ENCODE assay signal across 8 mouse cellular contexts in the genomic region with DNA sequence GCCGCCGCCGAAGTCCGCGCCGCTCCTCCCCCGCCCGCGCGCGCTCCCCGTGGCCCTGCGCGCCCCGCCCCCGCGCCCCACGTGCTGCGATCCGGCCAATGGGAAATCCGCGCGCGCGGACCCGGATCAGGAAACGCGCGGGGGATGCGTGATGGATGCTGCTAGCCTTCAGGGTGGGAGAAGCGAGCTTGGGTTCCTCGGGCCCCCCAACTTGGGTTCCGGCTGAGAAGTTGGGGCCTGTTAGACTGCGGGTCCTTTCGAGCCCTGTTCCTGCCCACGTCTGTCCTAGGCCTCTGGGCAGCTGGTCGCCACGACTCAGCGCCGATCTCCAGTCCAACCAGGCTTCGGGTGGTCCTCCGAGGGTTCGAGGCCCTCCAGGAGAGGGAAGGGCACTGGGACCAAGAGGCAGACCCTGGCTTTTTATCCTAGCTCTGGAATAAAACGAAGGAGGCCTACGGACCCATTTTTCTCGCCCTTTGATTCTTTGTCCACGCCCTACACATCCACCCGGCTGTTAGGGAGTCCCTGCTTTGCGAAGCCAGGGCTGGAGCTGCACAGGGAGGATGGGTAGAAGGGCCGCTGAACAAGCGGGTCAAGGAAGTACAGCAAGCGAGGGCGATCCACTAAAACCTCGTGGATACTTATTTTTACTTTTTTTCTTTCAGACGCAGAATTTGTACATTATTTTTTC. TPM values are rescaled to one million over a fixed set of nuclear protein-coding genes. Genes with fewer than 3 reads are reported as not detected.
DNase-seq lines count a peak whose midpoint lies in the region; ATAC-seq lines count a peak whose summit lies in the region.

No protein-coding gene starts in this region.

- peak overlapping the region; percentile 40 for H3K4me3 ChIP-seq in forebrain, embryonic 12.5 days (replicated peaks)
- H3K4me3 ChIP-seq in limb, embryonic 12.5 days (replicated peaks), result peak overlapping the region; percentile 55
- peak overlapping the region; percentile 42 for H3K4me3 ChIP-seq in midbrain, embryonic 12.5 days

- peaks cover 11% of the 10 kb centered on the region for H3K4me1 ChIP-seq in forebrain, embryonic 12.5 days
- peaks cover 44% of the 10 kb centered on the region for H3K4me1 ChIP-seq in limb, embryonic 12.5 days (replicated peaks)
- H3K4me1 ChIP-seq in midbrain, embryonic 12.5 days, result peaks cover 15% of the 10 kb centered on the region

- ATAC-seq in forebrain, embryonic 12.5 days (ENCODE audit: low FRiP score), result peak; percentile 57; the same call in 1 of the 2 replicates
- ATAC-seq in limb, embryonic 12.5 days (ENCODE audit: insufficient number of reproducible peaks, insufficient read depth, low FRiP score, low TSS enrichment, low read depth), result peak; percentile 55; the same call in 1 of the 2 replicates
- peak; percentile 58; the same call in 1 of the 2 replicates for ATAC-seq in midbrain, embryonic 12.5 days (ENCODE audit: low FRiP score, low read depth)

- no peaks in the 10 kb centered on the region for H3K9me3 ChIP-seq in forebrain, embryonic 12.5 days
- no peaks in the 10 kb centered on the region for H3K9me3 ChIP-seq in limb, embryonic 12.5 days
- H3K9me3 ChIP-seq in midbrain, embryonic 12.5 days, result no peaks in the 10 kb centered on the region

- peaks cover 98% of the 10 kb centered on the region for H3K27me3 ChIP-seq in forebrain, embryonic 12.5 days
- peaks cover 75% of the 10 kb centered on the region for H3K27me3 ChIP-seq in limb, embryonic 12.5 days
- H3K27me3 ChIP-seq in midbrain, embryonic 12.5 days, result peaks cover 97% of the 10 kb centered on the region

- H3K4me2 ChIP-seq in forebrain, embryonic 12.5 days, result peak overlapping the region; percentile 57
- peak overlapping the region; percentile 97 for H3K4me2 ChIP-seq in limb, embryonic 12.5 days
- peak overlapping the region; percentile 54 for H3K4me2 ChIP-seq in midbrain, embryonic 12.5 days (replicated peaks)

- WGBS in forebrain, embryonic 12.5 days, result 2% methylated on average over 45 of the region's 55 CpGs
- under 1% methylated on average over 39 of the region's 55 CpGs for WGBS in limb, embryonic 12.5 days
- WGBS in midbrain, embryonic 12.5 days, result 2% methylated on average over 43 of the region's 55 CpGs

- no peaks in the 10 kb centered on the region for H3K36me3 ChIP-seq in forebrain, embryonic 12.5 days (replicated peaks)
- peaks cover 9% of the 10 kb centered on the region for H3K36me3 ChIP-seq in limb, embryonic 12.5 days
- no peaks in the 10 kb centered on the region for H3K36me3 ChIP-seq in midbrain, embryonic 12.5 days

- peak; percentile 73 for DNase-seq in 3T3-L1 (ENCODE audit: low read depth, low spot score)
- peak; percentile 94 for DNase-seq in adrenal gland, adult 2 months
- DNase-seq in heart, postnatal 4 days, result peak; percentile 79
- DNase-seq in spleen, postnatal 10 days (ENCODE audit: low spot score in 2 of 2), result peak; percentile 56 to 86
- DNase-seq in frontal cortex, postnatal 36 days (ENCODE audit: low spot score in 2 of 2), result no peak

- H3K27ac ChIP-seq in forebrain, embryonic 12.5 days, result no peak overlapping the region
- peak overlapping the region; percentile 42; the same call in 1 of the 2 replicates for H3K27ac ChIP-seq in limb, embryonic 12.5 days
- no peak overlapping the region for H3K27ac ChIP-seq in midbrain, embryonic 12.5 days (replicated peaks)

- peak overlapping the region; percentile 33; the same call in 1 of the 2 replicates for H3K9ac ChIP-seq in forebrain, embryonic 12.5 days
- H3K9ac ChIP-seq in limb, embryonic 12.5 days (replicated peaks), result peak overlapping the region; percentile 53
- no peak overlapping the region for H3K9ac ChIP-seq in midbrain, embryonic 12.5 days (replicated peaks)

RNA-seq across cellular contexts. Expression of gene Hoxa4, which starts 0.5 kb away (rescaled TPM):
- 1 to 10 TPM; 2.2 to 6.3 TPM for total RNA-seq in adrenal gland, adult 2 months (2021)
- polyA plus RNA-seq in adrenal gland, adult 2 months (2012; rRNA removed), result 0.99 and 4.0 TPM in 2 replicates
- not detected in 2 replicates for polyA plus RNA-seq in forebrain, embryonic 12.5 days (2016; fragmentation: Nextera tagmentation; extraction: Ambion mirVana)
- under 1 TPM; 0.71 to 0.86 TPM for total RNA-seq in heart, postnatal 4 days (2021)
- 0.35 and 0.90 TPM in 2 replicates for polyA plus RNA-seq in limb, embryonic 12.5 days (2016; fragmentation: Nextera tagmentation; extraction: Ambion mirVana)
- not detected in 2 replicates for polyA plus RNA-seq in midbrain, embryonic 12.5 days (2016; fragmentation: Nextera tagmentation; extraction: Ambion mirVana)

RNA-seq across cellular contexts. Expression of gene Hoxa5, which starts 12.4 kb away (rescaled TPM):
- total RNA-seq in adrenal gland, adult 2 months (2021), result 10 to 100 TPM; 13.6 to 22.8 TPM
- polyA plus RNA-seq in adrenal gland, adult 2 months (2012; rRNA removed), result 12.9 and 16.3 TPM in 2 replicates
- polyA plus RNA-seq in forebrain, embryonic 12.5 days (2016; fragmentation: Nextera tagmentation; extraction: Ambion mirVana), result not detected in 2 replicates
- 1 to 10 TPM; 1.3 to 1.5 TPM for total RNA-seq in heart, postnatal 4 days (2021)
- 8.2 and 9.2 TPM in 2 replicates for polyA plus RNA-seq in limb, embryonic 12.5 days (2016; fragmentation: Nextera tagmentation; extraction: Ambion mirVana)
- polyA plus RNA-seq in midbrain, embryonic 12.5 days (2016; fragmentation: Nextera tagmentation; extraction: Ambion mirVana), result not detected in 2 replicates

RNA-seq across cellular contexts. Expression of gene 5730596B20Rik, which starts 14.7 kb away (rescaled TPM):
- total RNA-seq in adrenal gland, adult 2 months (2021), result under 1 TPM; 0.35 to 0.41 TPM
- 0.02 and 0.04 TPM in 2 replicates for polyA plus RNA-seq in adrenal gland, adult 2 months (2012; rRNA removed)
- not detected in 2 replicates for polyA plus RNA-seq in forebrain, embryonic 12.5 days (2016; fragmentation: Nextera tagmentation; extraction: Ambion mirVana)
- total RNA-seq in heart, postnatal 4 days (2021), result under 1 TPM; 0.20 to 0.29 TPM
- 0.91 and 0.98 TPM in 2 replicates for polyA plus RNA-seq in limb, embryonic 12.5 days (2016; fragmentation: Nextera tagmentation; extraction: Ambion mirVana)
- polyA plus RNA-seq in midbrain, embryonic 12.5 days (2016; fragmentation: Nextera tagmentation; extraction: Ambion mirVana), result not detected in 2 replicates

RNA-seq across cellular contexts. Expression of gene Hoxa6, which starts 16.5 kb away (rescaled TPM):
- total RNA-seq in adrenal gland, adult 2 months (2021), result 1 to 10 TPM; 1.9 to 4.5 TPM
- 3.6 and 3.8 TPM in 2 replicates for polyA plus RNA-seq in adrenal gland, adult 2 months (2012; rRNA removed)
- not detected in 2 replicates for polyA plus RNA-seq in forebrain, embryonic 12.5 days (2016; fragmentation: Nextera tagmentation; extraction: Ambion mirVana)
- total RNA-seq in heart, postnatal 4 days (2021), result not detected
- polyA plus RNA-seq in limb, embryonic 12.5 days (2016; fragmentation: Nextera tagmentation; extraction: Ambion mirVana), result 3.1 and 4.1 TPM in 2 replicates
- polyA plus RNA-seq in midbrain, embryonic 12.5 days (2016; fragmentation: Nextera tagmentation; extraction: Ambion mirVana), result not detected in 2 replicates

RNA-seq across cellular contexts. Expression of gene Hoxa3, which starts 21.1 kb away (rescaled TPM):
- total RNA-seq in adrenal gland, adult 2 months (2021), result 1 to 10 TPM; 2.7 to 5.4 TPM
- 6.8 and 8.1 TPM in 2 replicates for polyA plus RNA-seq in adrenal gland, adult 2 months (2012; rRNA removed)
- 0.32 TPM in 1 of 2 replicates, not detected in the other for polyA plus RNA-seq in forebrain, embryonic 12.5 days (2016; fragmentation: Nextera tagmentation; extraction: Ambion mirVana)
- total RNA-seq in heart, postnatal 4 days (2021), result 1 to 10 TPM; 1.4 TPM
- polyA plus RNA-seq in limb, embryonic 12.5 days (2016; fragmentation: Nextera tagmentation; extraction: Ambion mirVana), result 7.7 and 7.9 TPM in 2 replicates
- polyA plus RNA-seq in midbrain, embryonic 12.5 days (2016; fragmentation: Nextera tagmentation; extraction: Ambion mirVana), result 0.09 TPM in 1 of 2 replicates, not detected in the other

Comparison
In these comparisons a context has a peak if more than half of its experiments do, and no peak if none do; other contexts are left out.
1. DNase-seq: peak in 3T3-L1 (single experiment), adrenal gland, adult 2 months (single experiment), heart, postnatal 4 days (single experiment) and spleen, postnatal 10 days (2 of 2); none in frontal cortex, postnatal 36 days (0 of 2).
2. Peak in every context shown above with its lines, with median percentiles within 50 percentile points of each other: ATAC-seq, H3K4me2 ChIP-seq and H3K4me3 ChIP-seq.